Mouse (Mus musculus): ENCODE measurements at regions not wholly inside any gene's neighbourhood (a gene's known extent, or its start where the extent isn't known, plus 50 kb on each side); places are given as distances from the start of the nearest gene placed in this dataset.

GRCm38 (mm10) chr2:166245219-166245618 lies 89.8 kb upstream of the Sulf2 start:
- TF ChIP-seq ZNF384 (IDR thresholded peaks at IDR 0.05; ENCODE audit: low read depth, low read length) (no peak), CHD2 (IDR thresholded peaks at IDR 0.05; ENCODE audit: low read depth, low read length) (no peak)
